Mouse (Mus musculus): Measurements from ENCODE around the gene Grrp1.
A peak's percentile ranks its signal among the peaks of the same experiment; 100 is the strongest.
"Not testable (repeated sequence)": the region's sequence is repeated elsewhere in the genome, so short reads cannot be mapped to it uniquely, and the experiment has no call there.

- peak; percentile 59 for TF ChIP-seq CTCF (IDR thresholded peaks at IDR 0.05; ENCODE audit: low read depth)
- TF ChIP-seq EP300 (optimal IDR thresholded peaks at IDR 0.05): not testable (repeated sequence)
Measured at GRCm38 (mm10) chr4:134269622-134270021, 15.7 kb upstream of the Grrp1 start.

Measured in stomach, postnatal 0 days (tissue).